Mouse (Mus musculus) embryonic facial prominence, embryonic 15.5 days (tissue): ENCODE results near the gene Thpo. TPM values are rescaled to one million over a fixed set of nuclear protein-coding genes. Genes with fewer than 3 reads are reported as not detected.

Source experiments
- ATAC-seq: fragments of 200-750 bp; cut with Nextera tagmentation; 2 replicates; pipeline ENCODE4 v1.8.0; 2017; ENCODE audit warnings: low read depth, moderate TSS enrichment; ENCODE audit not compliant: insufficient number of reproducible peaks, low FRiP score, low TSS enrichment
- H3K27ac ChIP-seq: fragments of 300-500 bp; sonication (generic); replicated peaks from 2 replicates; pipeline ENCODE4 v1.5.1; 2015; ENCODE audit warnings: mild to moderate bottlenecking, inconsistent platforms
- H3K27me3 ChIP-seq: fragments of 300-500 bp; sonication (generic); 2 replicates; pipeline ENCODE4 v1.6.1; 2015; ENCODE audit warnings: inconsistent platforms
- H3K36me3 ChIP-seq: fragments of 300-500 bp; sonication (generic); 2 replicates; pipeline ENCODE4 v1.6.1; 2015; ENCODE audit warnings: mild to moderate bottlenecking, inconsistent platforms
- H3K4me1 ChIP-seq: fragments of 300-500 bp; sonication (generic); 2 replicates; pipeline ENCODE4 v1.6.1; 2015; ENCODE audit warnings: inconsistent platforms
- H3K4me2 ChIP-seq: fragments of 300-500 bp; sonication (generic); replicated peaks from 2 replicates; pipeline ENCODE4 v1.6.1; 2015; ENCODE audit warnings: mild to moderate bottlenecking, inconsistent platforms
- H3K4me3 ChIP-seq: fragments of 300-500 bp; sonication (generic); replicated peaks from 2 replicates; pipeline ENCODE4 v1.5.1; 2015; ENCODE audit warnings: mild to moderate bottlenecking, inconsistent platforms
- H3K9ac ChIP-seq: fragments of 300-500 bp; sonication (generic); 2 replicates; pipeline ENCODE4 v1.6.1; 2015; ENCODE audit warnings: inconsistent platforms
- H3K9me3 ChIP-seq: fragments of 300-500 bp; sonication (generic); replicated peaks from 2 replicates; pipeline ENCODE4 v1.6.1; 2016; ENCODE audit warnings: inconsistent platforms
- WGBS: fragments of 180-500 bp; shearing (Covaris S2); methylation state at CpG from one replicate; pipeline ENCODE4 v1.1.7; 2015; 5-methylcytosine and 5-hydroxymethylcytosine counted together
- polyA plus RNA-seq: library from polyadenylated mRNA; unstranded; fragments of >200 nt; fragmentation: Nextera tagmentation; extraction: Ambion mirVana; gene quantifications from 2 replicates; pipeline ENCODE4 v1.2.1, GENCODE M21; 2015

The Thpo gene
- polyA plus RNA-seq, 1 experiment from 2014 or later: 1.6 TPM

DNA sequence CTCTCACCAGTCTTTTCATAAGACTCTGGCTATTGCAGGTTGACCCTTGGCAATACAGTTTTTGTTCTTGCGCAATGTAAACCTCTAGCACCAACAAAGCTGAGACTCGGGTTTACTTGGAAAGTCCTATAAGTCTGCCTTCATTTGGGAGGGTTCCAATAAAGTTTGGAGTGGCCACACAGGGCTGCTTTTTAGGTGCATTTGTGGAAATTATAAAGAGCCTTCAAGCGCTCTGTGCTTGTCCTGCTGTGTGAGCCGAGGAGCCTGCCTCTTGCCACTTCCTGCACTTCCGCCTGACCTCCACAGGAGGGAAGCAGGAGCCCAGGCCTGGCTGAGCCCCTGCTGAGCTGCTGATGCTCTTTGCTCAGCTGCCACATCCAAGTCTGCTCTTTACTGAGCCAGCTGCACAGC lies 10.0 kb downstream of the Thpo start:
- ATAC-seq: peak; percentile 76; the same call in 1 of the 2 replicates
- Histone ChIP-seq H3K9ac (no peak overlapping the region), H3K27me3 (no peaks in the 10 kb centered on the region), H3K4me1 (0 out of 2 replicates have a peak, but pooled peaks cover 4% of the 10 kb centered on the region), H3K4me3 (no peak overlapping the region), H3K4me2 (no peak overlapping the region), H3K27ac (no peak overlapping the region), H3K36me3 (peaks cover 20% of the 10 kb centered on the region), H3K9me3 (no peaks in the 10 kb centered on the region)
- WGBS: 43% methylated on average over 5 of the region's 5 CpGs

DNA sequence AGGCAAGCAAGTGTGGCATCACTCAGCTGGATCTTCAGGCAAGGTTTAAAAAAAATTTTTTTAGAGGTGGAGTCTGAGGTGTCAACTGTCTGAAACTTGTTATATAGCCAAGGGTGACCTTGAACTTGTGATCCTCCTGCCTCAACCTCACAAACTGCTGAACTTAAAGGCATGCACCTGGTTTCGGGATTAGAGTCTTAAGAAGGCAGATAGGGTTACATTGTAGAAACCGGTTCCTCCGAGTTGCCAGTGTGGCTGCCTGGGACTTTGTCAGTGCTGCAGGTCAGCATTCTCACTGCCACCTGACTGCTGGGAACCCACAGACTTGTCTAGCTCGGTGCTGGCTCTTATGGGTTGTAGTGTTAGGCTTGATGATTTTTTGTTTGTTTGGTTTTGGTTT lies 11.1 kb downstream of the Thpo start:
- no peak overlapping the region for H3K27ac ChIP-seq
- H3K4me2 ChIP-seq: no peak overlapping the region
- 25% methylated on average over 4 of the region's 4 CpGs for WGBS
- peaks cover 20% of the 10 kb centered on the region for H3K36me3 ChIP-seq
- H3K9ac ChIP-seq: no peak overlapping the region
- H3K4me1 ChIP-seq: peaks cover 11% of the 10 kb centered on the region
- H3K4me3 ChIP-seq: no peak overlapping the region
- no peak for ATAC-seq
- H3K9me3 ChIP-seq: no peaks in the 10 kb centered on the region
- no peaks in the 10 kb centered on the region for H3K27me3 ChIP-seq

DNA sequence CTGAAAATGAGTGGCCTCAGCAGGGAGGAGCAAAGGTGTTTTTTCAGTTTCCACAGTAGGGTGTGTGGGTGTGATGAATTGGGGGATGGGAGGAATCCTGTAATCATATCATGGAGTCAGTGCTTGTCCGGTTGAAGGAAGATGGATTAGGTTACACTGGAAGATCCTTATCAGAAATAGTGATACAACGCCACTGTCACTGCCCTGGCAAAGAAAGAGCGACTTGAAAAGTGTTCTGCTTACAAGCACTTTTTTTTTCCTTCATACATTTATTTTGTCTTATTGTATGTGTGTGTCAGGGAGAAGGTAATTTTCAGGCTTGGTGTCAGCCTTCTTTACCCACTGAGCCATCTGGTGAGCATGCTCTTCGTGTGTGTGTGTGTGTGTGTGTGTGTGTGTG lies 11.6 kb downstream of the Thpo start:
- H3K9ac ChIP-seq: no peak overlapping the region
- H3K4me2 ChIP-seq: no peak overlapping the region
- ATAC-seq: no peak
- WGBS: 59% methylated on average over 4 of the region's 4 CpGs
- no peaks in the 10 kb centered on the region for H3K27me3 ChIP-seq
- no peaks in the 10 kb centered on the region for H3K9me3 ChIP-seq
- no peak overlapping the region for H3K27ac ChIP-seq
- H3K4me1 ChIP-seq: peaks cover 11% of the 10 kb centered on the region
- H3K4me3 ChIP-seq: no peak overlapping the region
- peaks cover 20% of the 10 kb centered on the region for H3K36me3 ChIP-seq

DNA sequence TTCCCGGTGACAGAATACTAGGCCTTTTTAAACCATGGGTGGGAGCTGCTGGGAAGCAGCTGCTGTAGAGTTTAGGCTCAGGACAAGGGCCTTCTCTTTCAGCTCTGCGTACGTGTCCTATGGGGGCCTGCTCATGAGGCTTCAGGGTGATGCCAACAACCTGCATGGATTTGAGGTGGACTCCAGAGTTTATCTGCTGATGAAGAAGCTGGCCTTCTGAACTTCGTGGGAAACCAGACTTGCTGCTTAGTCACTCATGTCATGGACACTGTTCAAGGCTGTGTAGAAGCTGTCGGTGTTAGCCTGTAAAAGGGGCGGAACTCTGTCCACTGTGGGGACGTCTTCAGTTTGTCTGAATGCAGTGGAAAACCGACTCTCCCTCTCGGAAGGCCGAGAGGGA lies 12.5 kb downstream of the Thpo start:
- Histone ChIP-seq H3K4me3 (no peak overlapping the region), H3K4me1 (peaks cover 16% of the 10 kb centered on the region), H3K36me3 (peaks cover 20% of the 10 kb centered on the region), H3K9me3 (no peaks in the 10 kb centered on the region), H3K27me3 (no peaks in the 10 kb centered on the region), H3K4me2 (no peak overlapping the region), H3K9ac (no peak overlapping the region), H3K27ac (no peak overlapping the region)
- ATAC-seq: no peak
- 90% methylated on average over 10 of the region's 10 CpGs for WGBS

DNA sequence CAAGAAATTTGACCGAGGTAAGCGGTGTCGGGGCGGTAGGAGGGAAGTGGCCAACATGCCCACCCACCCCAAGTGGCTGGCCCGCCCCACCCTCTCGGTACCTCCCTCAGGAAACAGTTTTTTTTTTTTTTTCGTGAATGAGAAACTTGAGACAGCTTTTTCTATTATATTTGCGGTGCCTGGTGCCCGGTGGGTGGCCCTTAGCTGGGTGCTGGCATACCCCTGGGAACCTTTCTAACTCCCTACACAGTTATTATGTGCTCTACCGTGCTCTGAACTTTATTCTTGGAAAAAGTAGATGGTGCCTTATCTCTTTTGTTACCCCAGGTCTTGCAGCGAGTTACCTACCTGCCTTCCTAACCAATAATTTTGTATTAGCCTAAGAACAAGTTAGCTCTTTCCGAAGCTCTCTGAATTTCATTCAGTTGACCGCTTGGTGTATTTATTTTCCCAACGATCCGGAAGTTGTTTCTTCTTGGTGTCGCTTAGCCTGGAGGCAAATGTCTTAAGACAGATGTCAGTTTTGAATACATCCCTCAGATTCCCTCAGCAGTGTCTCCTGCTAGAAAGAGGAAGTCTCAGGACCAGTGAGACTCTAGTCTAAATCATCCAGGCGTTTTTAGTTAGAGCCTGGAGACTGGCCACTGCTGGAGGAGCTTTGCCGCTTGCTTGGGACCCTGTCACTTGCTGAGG lies 16.2 kb downstream of the Thpo start:
- H3K4me1 ChIP-seq: peaks cover 38% of the 10 kb centered on the region
- 2% methylated on average over 18 of the region's 18 CpGs for WGBS
- H3K4me3 ChIP-seq: peak overlapping the region; percentile 72
- H3K9me3 ChIP-seq: no peaks in the 10 kb centered on the region
- H3K9ac ChIP-seq: peak overlapping the region; percentile 73
- ATAC-seq: peak; percentile 27; the same call in 1 of the 2 replicates
- H3K27ac ChIP-seq: peak overlapping the region; percentile 98
- peaks cover 20% of the 10 kb centered on the region for H3K36me3 ChIP-seq
- H3K27me3 ChIP-seq: no peaks in the 10 kb centered on the region
- peak overlapping the region; percentile 84 for H3K4me2 ChIP-seq

DNA sequence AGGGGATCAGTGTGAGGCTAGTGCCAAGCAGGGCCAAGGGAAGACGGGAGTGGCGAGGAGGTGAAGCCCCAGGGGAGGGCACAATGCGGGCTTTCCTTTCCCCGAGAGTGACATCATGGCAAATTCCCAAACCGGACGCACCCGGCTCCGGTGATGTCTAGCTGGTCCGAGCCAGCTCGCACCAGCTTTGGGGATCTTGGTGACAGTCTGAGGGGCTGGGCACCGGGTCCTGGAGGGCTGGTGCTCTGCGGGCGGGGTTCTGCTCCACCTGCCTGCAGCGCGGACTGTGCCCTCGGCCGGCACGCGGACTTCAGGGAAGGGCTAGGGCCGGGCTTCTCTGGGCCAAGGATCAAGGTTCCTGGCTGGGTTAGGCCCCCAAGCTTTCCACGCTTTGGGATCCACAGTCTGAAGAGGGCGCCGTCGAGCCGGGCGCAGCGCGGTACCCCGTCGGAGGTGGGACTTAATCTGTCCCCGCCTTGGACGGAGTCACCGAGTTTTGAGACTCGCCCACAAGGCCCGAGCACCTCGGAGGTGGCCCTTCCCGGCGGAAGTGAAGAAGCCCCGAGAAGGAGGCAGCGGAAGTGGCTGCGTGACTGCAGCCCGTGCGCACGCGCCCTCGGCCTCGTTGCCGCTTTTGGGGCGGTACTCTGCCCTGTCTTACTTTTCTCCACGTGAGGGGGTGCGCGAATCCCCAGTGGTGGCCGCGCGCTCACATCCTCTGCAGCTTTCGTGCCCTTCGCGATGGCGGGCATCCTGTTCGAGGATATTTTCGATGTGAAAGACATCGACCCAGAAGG lies 16.9 kb downstream of the Thpo start, which contains the start of the genes Polr2h and Clcn2:
Gene Polr2h (plus strand): TSS at position 485 of the 797 bp plus-strand sequence.
Gene Clcn2 (minus strand): TSS at position 566 of the 797 bp plus-strand sequence.
- H3K4me3 ChIP-seq: peak within 1 kb of the TSS; percentile 72
- H3K36me3 ChIP-seq: peaks cover 23% of the 10 kb centered on the region
- H3K9ac ChIP-seq: peak within 1 kb of the TSS; percentile 73
- ATAC-seq: peak; percentile 84
- H3K4me2 ChIP-seq: peak within 1 kb of the TSS; percentile 84
- no peaks in the 10 kb centered on the region for H3K27me3 ChIP-seq
- under 1% methylated on average over 62 of the region's 62 CpGs for WGBS
- H3K27ac ChIP-seq: peak within 1 kb of the TSS; percentile 98
- no peaks in the 10 kb centered on the region for H3K9me3 ChIP-seq
- H3K4me1 ChIP-seq: peaks cover 38% of the 10 kb centered on the region

DNA sequence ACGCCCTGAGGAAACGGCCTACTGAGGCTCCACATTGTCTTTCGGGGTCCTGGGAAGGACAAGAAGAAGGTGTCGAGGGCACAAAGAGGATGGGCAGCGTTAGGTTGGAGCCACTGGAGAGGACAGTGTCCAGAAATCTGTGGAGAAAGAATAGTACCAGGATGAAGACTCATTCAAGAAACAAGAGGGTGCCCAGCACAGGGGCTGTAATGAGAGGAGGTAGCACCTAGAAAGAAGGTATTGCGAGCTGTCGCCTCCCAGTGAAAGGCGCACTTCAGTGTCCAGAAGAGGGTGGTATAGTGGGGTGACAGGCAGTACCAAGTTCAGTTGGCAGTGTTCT lies 17.5 kb downstream of the Thpo start:
- H3K36me3 ChIP-seq: peaks cover 23% of the 10 kb centered on the region
- ATAC-seq: no peak
- peak overlapping the region; percentile 72 for H3K4me3 ChIP-seq
- H3K4me2 ChIP-seq: peak overlapping the region; percentile 84
- peak overlapping the region; percentile 73 for H3K9ac ChIP-seq
- H3K27ac ChIP-seq: peak overlapping the region; percentile 98
- peaks cover 38% of the 10 kb centered on the region for H3K4me1 ChIP-seq
- H3K27me3 ChIP-seq: no peaks in the 10 kb centered on the region
- H3K9me3 ChIP-seq: no peaks in the 10 kb centered on the region
- 1% methylated on average over 8 of the region's 8 CpGs for WGBS

DNA sequence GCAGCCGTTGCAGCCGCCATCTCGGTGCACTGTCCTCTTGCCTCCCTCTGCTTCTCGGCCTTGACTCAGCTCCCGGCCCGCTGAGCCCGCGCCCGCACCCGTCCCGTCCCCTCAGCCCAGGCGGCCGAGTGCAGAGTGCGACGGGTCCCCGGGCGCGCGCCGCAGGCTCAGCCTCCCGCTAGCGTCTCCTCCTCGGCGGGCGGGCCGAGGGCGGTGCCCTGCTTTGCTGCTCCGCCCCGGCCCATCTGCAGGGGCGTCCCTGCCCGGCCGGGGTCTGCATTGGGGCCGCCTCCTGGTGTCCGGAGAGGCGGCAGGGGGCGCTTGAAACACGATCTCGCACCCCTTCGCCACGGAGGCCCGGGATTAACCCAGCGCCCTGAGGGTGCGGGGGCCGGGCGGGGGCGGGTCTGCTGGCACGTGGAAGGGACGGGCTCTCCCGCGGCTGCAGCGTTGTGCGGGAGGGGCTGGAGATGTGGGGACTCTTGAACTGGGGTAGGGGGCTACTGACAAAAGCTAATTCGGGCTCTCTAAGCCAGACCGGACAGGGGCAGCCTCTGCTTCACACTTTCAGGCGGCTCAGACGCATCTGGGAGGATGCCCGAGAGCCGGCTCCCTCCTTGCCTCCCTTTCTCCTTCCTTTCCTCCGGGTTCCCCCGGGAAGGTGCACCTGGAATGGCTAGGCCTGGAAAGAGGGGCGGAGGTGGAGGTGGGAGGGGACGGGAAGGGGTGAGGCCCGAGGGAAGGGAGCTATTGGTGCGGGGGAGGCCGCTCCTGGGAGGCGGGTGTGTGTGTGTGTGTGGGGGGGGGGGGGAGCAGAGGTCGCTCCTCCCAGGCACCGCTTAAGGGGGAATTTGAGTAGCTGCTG lies 18.1 kb downstream of the Thpo start:
- Histone ChIP-seq H3K9ac (peak overlapping the region; percentile 73), H3K27ac (peak overlapping the region; percentile 98), H3K36me3 (peaks cover 23% of the 10 kb centered on the region), H3K4me1 (peaks cover 38% of the 10 kb centered on the region), H3K27me3 (no peaks in the 10 kb centered on the region), H3K4me2 (peak overlapping the region; percentile 84), H3K9me3 (no peaks in the 10 kb centered on the region), H3K4me3 (peak overlapping the region; percentile 72)
- 1% methylated on average over 66 of the region's 68 CpGs for WGBS
- ATAC-seq: peak; percentile 86

DNA sequence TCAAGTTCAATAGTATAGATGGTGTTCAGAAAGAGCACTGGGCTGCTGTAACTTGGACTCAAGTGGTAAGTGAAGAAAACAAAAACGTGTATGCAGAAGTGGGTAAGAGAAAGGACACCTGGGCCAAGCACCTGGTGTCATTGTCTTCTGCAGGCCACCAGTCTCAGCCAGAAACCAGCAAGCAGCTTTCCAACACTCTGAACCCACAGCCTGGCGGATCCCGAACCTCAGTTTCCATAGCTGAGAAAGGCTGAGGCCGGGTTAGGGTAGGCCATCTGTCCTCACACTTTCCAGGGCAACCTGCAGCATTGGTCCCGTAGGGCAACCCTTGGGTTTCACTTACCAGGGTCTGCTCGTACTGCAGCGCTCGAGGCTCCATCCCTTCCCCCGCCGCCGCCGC lies 18.7 kb downstream of the Thpo start:
- H3K4me1 ChIP-seq: peaks cover 38% of the 10 kb centered on the region
- peak overlapping the region; percentile 84 for H3K4me2 ChIP-seq
- ATAC-seq: no peak
- H3K4me3 ChIP-seq: peak overlapping the region; percentile 72
- 1% methylated on average over 8 of the region's 12 CpGs for WGBS
- H3K36me3 ChIP-seq: peaks cover 28% of the 10 kb centered on the region
- no peaks in the 10 kb centered on the region for H3K27me3 ChIP-seq
- peak overlapping the region; percentile 98 for H3K27ac ChIP-seq
- H3K9me3 ChIP-seq: no peaks in the 10 kb centered on the region
- peak overlapping the region; percentile 73 for H3K9ac ChIP-seq

DNA sequence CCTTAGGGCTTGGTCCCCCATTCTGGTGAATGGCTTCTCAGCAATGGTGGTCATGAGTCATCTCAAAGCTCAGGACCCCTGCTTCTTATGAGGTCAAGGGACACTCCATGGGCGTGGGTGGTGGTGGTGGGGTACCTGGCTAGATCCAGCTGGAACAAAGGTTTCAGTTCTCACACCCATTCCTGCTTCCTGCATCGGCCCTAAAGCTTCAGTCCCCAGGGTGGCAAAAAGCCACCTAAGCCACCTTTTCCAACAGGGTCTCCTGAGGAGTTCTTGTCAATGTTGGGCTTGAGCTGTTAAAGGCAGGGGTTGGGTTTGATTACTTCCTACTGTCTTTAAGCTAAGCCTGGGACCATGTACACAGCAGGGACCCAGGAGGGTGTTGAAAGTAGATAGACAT lies 19.1 kb downstream of the Thpo start:
- ATAC-seq: no peak
- 61% methylated on average over 2 of the region's 2 CpGs for WGBS
- no peaks in the 10 kb centered on the region for H3K27me3 ChIP-seq
- H3K4me3 ChIP-seq: peak overlapping the region; percentile 72
- H3K9ac ChIP-seq: peak overlapping the region; percentile 73
- peak overlapping the region; percentile 98; the same call in 1 of the 2 replicates for H3K27ac ChIP-seq
- H3K36me3 ChIP-seq: peaks cover 31% of the 10 kb centered on the region
- H3K9me3 ChIP-seq: no peaks in the 10 kb centered on the region
- peak overlapping the region; percentile 84 for H3K4me2 ChIP-seq
- peaks cover 38% of the 10 kb centered on the region for H3K4me1 ChIP-seq
